Mouse (Mus musculus) heart, postnatal 0 days (tissue): ENCODE measurements at regions not wholly inside any gene's neighbourhood (a gene's known extent, or its start where the extent isn't known, plus 50 kb on each side); places are given as distances from the start of the nearest gene placed in this dataset.

ENCODE experiments used
- ATAC-seq: fragments of 200-750 bp; cut with Nextera tagmentation; 2 replicates; pipeline ENCODE4 v1.8.0; 2017; ENCODE audit warnings: low read depth, moderate number of reproducible peaks, moderate library complexity; ENCODE audit not compliant: insufficient read depth
- DNase-seq: peaks from one replicate; pipeline ENCODE4 v3.0.0-alpha.2; 2016; ENCODE audit warnings: low spot score
- H3K27ac ChIP-seq: fragments of 300-500 bp; sonication (generic); 2 replicates; pipeline ENCODE4 v1.5.1; 2014; ENCODE audit warnings: low read depth, mild to moderate bottlenecking
- H3K27me3 ChIP-seq: fragments of 300-500 bp; sonication (generic); 2 replicates; pipeline ENCODE4 v1.6.1; 2014; ENCODE audit warnings: low read length, mixed read lengths; ENCODE audit not compliant: control insufficient read depth, insufficient read depth
- H3K36me3 ChIP-seq: fragments of 300-500 bp; sonication (generic); replicated peaks from 2 replicates; pipeline ENCODE4 v1.6.1; 2014; ENCODE audit warnings: low read length, mixed read lengths; ENCODE audit not compliant: control insufficient read depth, insufficient read depth
- H3K4me1 ChIP-seq: fragments of 300-500 bp; sonication (generic); 2 replicates; pipeline ENCODE4 v1.6.1; 2014; ENCODE audit warnings: antibody characterized with exemption; ENCODE audit not compliant: control insufficient read depth, insufficient read depth
- H3K4me2 ChIP-seq: fragments of 300-500 bp; sonication (generic); 2 replicates; pipeline ENCODE4 v1.6.1; 2014; ENCODE audit warnings: low read depth, mild to moderate bottlenecking, low read length, moderate library complexity
- H3K4me3 ChIP-seq: fragments of 300-500 bp; sonication (generic); 2 replicates; pipeline ENCODE4 v1.5.1; 2014; ENCODE audit warnings: low read depth, low read length
- H3K9ac ChIP-seq: fragments of 300-500 bp; sonication (generic); replicated peaks from 2 replicates; pipeline ENCODE4 v1.6.1; 2014; ENCODE audit warnings: low read depth, low read length, mixed read lengths
- H3K9me3 ChIP-seq: fragments of 300-500 bp; sonication (generic); replicated peaks from 2 replicates; pipeline ENCODE4 v1.6.1; 2016; ENCODE audit warnings: low read length; ENCODE audit not compliant: control insufficient read depth
- CTCF ChIP-seq: IDR thresholded peaks from 2 replicates; pipeline ENCODE4 v1.5.1; 2016; ENCODE audit warnings: antibody characterized with exemption, control low read depth, low read depth
- EP300 ChIP-seq: IDR thresholded peaks from 2 replicates; pipeline ENCODE4 v1.6.1; 2016; ENCODE audit warnings: antibody characterized with exemption, low read depth
- WGBS: fragments of 180-500 bp; shearing (Covaris S2); extraction: QIAGEN DNeasy Blood & Tissue Kit; methylation state at CpG from one replicate; pipeline ENCODE4 v1.1.7; 2014; 5-methylcytosine and 5-hydroxymethylcytosine counted together

GRCm38 (mm10) chr12:25309234-25309633 lies 212.3 kb upstream of the Id2 start:
- no peak overlapping the region for H3K27ac ChIP-seq
- WGBS: 94% methylated on average over 6 of the region's 6 CpGs
- no peaks in the 10 kb centered on the region for H3K27me3 ChIP-seq
- H3K36me3 ChIP-seq: no peaks in the 10 kb centered on the region
- no peaks in the 10 kb centered on the region for H3K9me3 ChIP-seq
- ATAC-seq (no peak), DNase-seq (no peak)
- H3K4me1 ChIP-seq: peaks cover 10% of the 10 kb centered on the region
- no peak overlapping the region for H3K9ac ChIP-seq
- no peak overlapping the region for H3K4me3 ChIP-seq
- no peak overlapping the region for H3K4me2 ChIP-seq
- no peak for TF ChIP-seq CTCF
- no peak for TF ChIP-seq EP300

- TF ChIP-seq EP300 (no peak), CTCF (no peak)
- no peaks in the 10 kb centered on the region for H3K9me3 ChIP-seq
- H3K27ac ChIP-seq: no peak overlapping the region
- peaks cover 14% of the 10 kb centered on the region for H3K4me1 ChIP-seq
- no peak overlapping the region for H3K4me2 ChIP-seq
- DNase-seq: no peak
- no peak overlapping the region for H3K4me3 ChIP-seq
- 84% methylated on average over 12 of the region's 12 CpGs for WGBS
- H3K27me3 ChIP-seq: no peaks in the 10 kb centered on the region
- H3K36me3 ChIP-seq: no peaks in the 10 kb centered on the region
- H3K9ac ChIP-seq: no peak overlapping the region
- no peak for ATAC-seq
These were observed 209.1 kb upstream of the Id2 start for GRCm38 (mm10) chr12:25305764-25306653.

GRCm38 (mm10) chr12:25304820-25305511 lies 208.0 kb upstream of the Id2 start:
- TF ChIP-seq CTCF: no peak
- no peak for TF ChIP-seq EP300
- 81% methylated on average over 6 of the region's 6 CpGs for WGBS

GRCm38 (mm10) chr12:25303500-25304050 lies 206.6 kb upstream of the Id2 start:
- 53% methylated on average over 7 of the region's 7 CpGs for WGBS
- DNase-seq (no peak), ATAC-seq (no peak)
- H3K4me3 ChIP-seq: no peak overlapping the region
- H3K27me3 ChIP-seq: no peaks in the 10 kb centered on the region
- no peaks in the 10 kb centered on the region for H3K9me3 ChIP-seq
- no peak overlapping the region for H3K4me2 ChIP-seq
- TF ChIP-seq CTCF (no peak), EP300 (no peak)
- no peak overlapping the region for H3K9ac ChIP-seq
- peaks cover 12% of the 10 kb centered on the region; the same call in 1 of the 2 replicates for H3K4me1 ChIP-seq
- no peaks in the 10 kb centered on the region for H3K36me3 ChIP-seq
- no peak overlapping the region for H3K27ac ChIP-seq

More at GRCm38 (mm10) chr12:25304820-25305511, 208.0 kb upstream of the Id2 start:
- DNase-seq (no peak), ATAC-seq (no peak)
- Histone ChIP-seq H3K4me2 (no peak overlapping the region), H3K4me3 (no peak overlapping the region), H3K27ac (no peak overlapping the region), H3K27me3 (no peaks in the 10 kb centered on the region), H3K9ac (no peak overlapping the region), H3K9me3 (no peaks in the 10 kb centered on the region), H3K36me3 (no peaks in the 10 kb centered on the region), H3K4me1 (peaks cover 11% of the 10 kb centered on the region)

- no peak for DNase-seq
- TF ChIP-seq EP300 (no peak), CTCF (no peak)
- no peak overlapping the region for H3K27ac ChIP-seq
These were observed 204.0 kb upstream of the Id2 start for GRCm38 (mm10) chr12:25300804-25301390.

More at GRCm38 (mm10) chr12:25300804-25301390, 204.0 kb upstream of the Id2 start:
- no peaks in the 10 kb centered on the region for H3K27me3 ChIP-seq
- WGBS: 66% methylated on average over 9 of the region's 9 CpGs
- H3K4me1 ChIP-seq: peaks cover 19% of the 10 kb centered on the region; the same call in 1 of the 2 replicates
- no peaks in the 10 kb centered on the region for H3K36me3 ChIP-seq
- H3K4me2 ChIP-seq: no peak overlapping the region
- H3K9ac ChIP-seq: no peak overlapping the region
- ATAC-seq: no peak
- H3K4me3 ChIP-seq: no peak overlapping the region
- H3K9me3 ChIP-seq: no peaks in the 10 kb centered on the region
